In the genomic region with DNA sequence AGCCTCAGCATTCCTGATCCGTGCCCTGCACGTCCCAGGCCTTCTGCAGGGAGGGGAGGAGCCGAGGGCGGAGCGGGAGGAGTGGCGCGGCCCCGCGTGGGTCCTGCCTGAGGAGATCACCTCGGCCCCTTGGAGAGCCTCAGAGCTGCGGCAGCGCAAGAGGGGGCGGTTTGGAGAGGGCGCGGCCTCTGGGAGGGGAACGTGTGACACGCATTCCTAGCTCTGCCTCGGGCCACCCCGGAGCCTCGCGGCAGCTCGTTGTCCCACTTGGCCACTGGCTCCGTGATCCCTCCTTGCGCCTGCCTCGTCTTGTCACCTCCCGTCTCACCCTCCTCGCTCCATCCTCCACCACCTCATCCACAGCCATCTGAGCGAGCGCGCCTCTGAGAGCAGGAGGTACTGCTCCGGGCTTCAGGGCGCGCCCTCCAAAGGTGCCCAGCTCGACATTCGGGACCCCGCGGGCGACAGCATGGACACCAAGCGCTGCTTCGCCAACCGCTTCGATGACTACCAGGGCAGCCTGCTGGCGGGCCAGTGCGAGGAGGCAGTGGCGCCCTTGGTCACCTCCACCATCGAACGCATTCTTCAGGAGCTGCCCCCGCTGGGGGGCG, we compare ENCODE assay signal across 8 mouse cellular contexts. TPM values are rescaled to one million over a fixed set of nuclear protein-coding genes. Genes with fewer than 3 reads are reported as not detected.
DNase-seq lines count a peak whose midpoint lies in the region; ATAC-seq and TF ChIP-seq lines count a peak whose summit lies in the region.

A gene (plus strand): TSS at position 142 of the 611 bp plus-strand sequence.

- no peak for TF ChIP-seq POLR2A in testis, adult 2 months (IDR thresholded peaks at IDR 0.05; ENCODE audit: control insufficient read depth, low read depth, low read length)

- H3K27ac ChIP-seq in embryonic facial prominence, embryonic 15.5 days (replicated peaks): no peak within 1 kb of the TSS
- H3K27ac ChIP-seq in limb, embryonic 11.5 days (replicated peaks; ENCODE audit: low read depth, low read length): no peak within 1 kb of the TSS
- no peak within 1 kb of the TSS for H3K27ac ChIP-seq in midbrain, embryonic 12.5 days (replicated peaks)
- H3K27ac ChIP-seq in testis, adult 2 months (ENCODE audit: control insufficient read depth, insufficient read depth, low read depth, low read length): peak within 1 kb of the TSS; percentile 36; the same call in 1 of the 2 replicates

- WGBS in embryonic facial prominence, embryonic 15.5 days: 18% methylated on average over 46 of the region's 49 CpGs
- 19% methylated on average over 31 of the region's 49 CpGs for WGBS in limb, embryonic 11.5 days
- 27% methylated on average over 36 of the region's 49 CpGs for WGBS in midbrain, embryonic 12.5 days

- peaks cover 8% of the 10 kb centered on the region for H3K27me3 ChIP-seq in embryonic facial prominence, embryonic 15.5 days
- H3K27me3 ChIP-seq in limb, embryonic 11.5 days (ENCODE audit: control insufficient read depth, insufficient read depth, low read length): peaks cover 5% of the 10 kb centered on the region; the same call in 1 of the 2 replicates
- peaks cover 14% of the 10 kb centered on the region for H3K27me3 ChIP-seq in midbrain, embryonic 12.5 days
- no peaks in the 10 kb centered on the region for H3K27me3 ChIP-seq in testis, adult 2 months (ENCODE audit: control insufficient read depth, insufficient read depth, low read length)

- peak; percentile 5 to 11 for DNase-seq in frontal cortex, postnatal 10 days (ENCODE audit: low spot score in 2 of 2)
- DNase-seq in frontal cortex, adult 2 months (ENCODE audit: extremely low spot score in 1 of 2, low spot score in 1 of 2): no peak
- peak; percentile 2 to 6 for DNase-seq in adrenal gland, postnatal 4 days (ENCODE audit: low spot score in 2 of 2)
- peak; percentile 41 for DNase-seq in limb, embryonic 11.5 days (ENCODE audit: low spot score)

- H3K9ac ChIP-seq in embryonic facial prominence, embryonic 15.5 days: no peak within 1 kb of the TSS
- no peak within 1 kb of the TSS for H3K9ac ChIP-seq in limb, embryonic 11.5 days (ENCODE audit: low read length)
- peak within 1 kb of the TSS; percentile 34; the same call in 1 of the 2 replicates for H3K9ac ChIP-seq in midbrain, embryonic 12.5 days (replicated peaks)

- peak within 1 kb of the TSS; percentile 44 for H3K4me3 ChIP-seq in embryonic facial prominence, embryonic 15.5 days (replicated peaks)
- H3K4me3 ChIP-seq in limb, embryonic 11.5 days (ENCODE audit: low read depth, low read length): peak within 1 kb of the TSS; percentile 30
- H3K4me3 ChIP-seq in midbrain, embryonic 12.5 days: peak within 1 kb of the TSS; percentile 45
- H3K4me3 ChIP-seq in testis, adult 2 months (ENCODE audit: control insufficient read depth, low read depth, low read length): peak within 1 kb of the TSS; percentile 84

- no peak for TF ChIP-seq CTCF in testis, adult 2 months (IDR thresholded peaks at IDR 0.05; ENCODE audit: control insufficient read depth, insufficient read depth, insufficient replicate concordance, low read depth, low read length)

- ATAC-seq in embryonic facial prominence, embryonic 15.5 days (ENCODE audit: insufficient number of reproducible peaks, low FRiP score, low TSS enrichment, low read depth): peak; percentile 69
- peak; percentile 84 to 89 for ATAC-seq in hematopoietic stem cell, adult 5-6 weeks (replicated peaks in 1 of 2; ENCODE audit: insufficient read depth in 1 of 2, low FRiP score in 2 of 2, low TSS enrichment in 1 of 2, low read depth in 1 of 2, poor library complexity in 2 of 2, severe bottlenecking in 2 of 2)
- ATAC-seq in limb, embryonic 11.5 days (ENCODE audit: insufficient number of reproducible peaks, low FRiP score, low TSS enrichment, low read depth): peak; percentile 17; the same call in 1 of the 2 replicates
- peak; percentile 70 for ATAC-seq in midbrain, embryonic 12.5 days (ENCODE audit: low FRiP score, low read depth)

- H3K4me2 ChIP-seq in embryonic facial prominence, embryonic 15.5 days (replicated peaks): peak within 1 kb of the TSS; percentile 71
- peak within 1 kb of the TSS; percentile 53 for H3K4me2 ChIP-seq in limb, embryonic 11.5 days (ENCODE audit: low read depth, severe bottlenecking)
- H3K4me2 ChIP-seq in midbrain, embryonic 12.5 days (replicated peaks): peak within 1 kb of the TSS; percentile 58

- no peaks in the 10 kb centered on the region for H3K9me3 ChIP-seq in embryonic facial prominence, embryonic 15.5 days (replicated peaks)
- H3K9me3 ChIP-seq in limb, embryonic 11.5 days (ENCODE audit: control insufficient read depth, low read length): no peaks in the 10 kb centered on the region
- H3K9me3 ChIP-seq in midbrain, embryonic 12.5 days: no peaks in the 10 kb centered on the region

- no peaks in the 10 kb centered on the region for H3K4me1 ChIP-seq in embryonic facial prominence, embryonic 15.5 days
- H3K4me1 ChIP-seq in limb, embryonic 11.5 days (ENCODE audit: control insufficient read depth, insufficient read depth, low read length): no peaks in the 10 kb centered on the region
- H3K4me1 ChIP-seq in midbrain, embryonic 12.5 days: no peaks in the 10 kb centered on the region
- peaks cover 6% of the 10 kb centered on the region; the same call in 1 of the 2 replicates for H3K4me1 ChIP-seq in testis, adult 2 months (ENCODE audit: control insufficient read depth, insufficient read depth, low read length)

- no peaks in the 10 kb centered on the region for H3K36me3 ChIP-seq in embryonic facial prominence, embryonic 15.5 days
- no peaks in the 10 kb centered on the region for H3K36me3 ChIP-seq in limb, embryonic 11.5 days (ENCODE audit: control insufficient read depth, insufficient read depth, low read length)
- no peaks in the 10 kb centered on the region for H3K36me3 ChIP-seq in midbrain, embryonic 12.5 days
- H3K36me3 ChIP-seq in testis, adult 2 months (ENCODE audit: control insufficient read depth, insufficient read depth, low read length): no peaks in the 10 kb centered on the region

RNA-seq across cellular contexts. Expression of the gene that starts here (rescaled TPM):
- 2.9 and 3.0 TPM in 2 replicates for polyA plus RNA-seq in frontal cortex, adult 2 months (2012; rRNA removed)
- 1 to 10 TPM; 2.1 to 2.6 TPM for total RNA-seq in adrenal gland, postnatal 4 days (2021)
- 0.88 and 0.96 TPM in 2 replicates for polyA plus RNA-seq in embryonic facial prominence, embryonic 15.5 days (2015; fragmentation: Nextera tagmentation; extraction: Ambion mirVana)
- total RNA-seq in hematopoietic stem cell, adult 5-6 weeks (2017): 1.1 and 2.3 TPM in 2 replicates
- 0.17 and 0.21 TPM in 2 replicates for polyA plus RNA-seq in limb, embryonic 11.5 days (2014; fragmentation: Nextera tagmentation; extraction: Ambion mirVana)
- polyA plus RNA-seq in midbrain, embryonic 12.5 days (2016; fragmentation: Nextera tagmentation; extraction: Ambion mirVana): 2.1 and 2.9 TPM in 2 replicates
- 0.34 and 0.36 TPM in 2 replicates for polyA plus RNA-seq in testis, adult 2 months (2012; rRNA removed)

Comparison
In these comparisons a context has a peak if more than half of its experiments do, and no peak if none do; other contexts are left out.
1. DNase-seq: peak in frontal cortex, postnatal 10 days (2 of 2) and adrenal gland, postnatal 4 days (2 of 2); none in frontal cortex, adult 2 months (0 of 2).
2. Peak in ATAC-seq, H3K4me3 ChIP-seq and H3K4me2 ChIP-seq in embryonic facial prominence, embryonic 15.5 days; RNA of the gene not detected or under 1 TPM.
3. Peak in DNase-seq, ATAC-seq, H3K4me3 ChIP-seq and H3K4me2 ChIP-seq in limb, embryonic 11.5 days; RNA of the gene not detected or under 1 TPM.
4. ATAC-seq: peak in every context shown above with its lines; median percentile 86 in hematopoietic stem cell, adult 5-6 weeks; 70 in midbrain, embryonic 12.5 days; 69 in embryonic facial prominence, embryonic 15.5 days; 17 in limb, embryonic 11.5 days.
5. H3K4me3 ChIP-seq: peak in every context shown above with its lines; median percentile 84 in testis, adult 2 months; 45 in midbrain, embryonic 12.5 days; 44 in embryonic facial prominence, embryonic 15.5 days; 30 in limb, embryonic 11.5 days.
6. Peak in every context shown above with its lines, with median percentiles within 50 percentile points of each other: H3K4me2 ChIP-seq.